Mouse (Mus musculus): ENCODE data around the gene Engase. TPM values are rescaled to one million over a fixed set of nuclear protein-coding genes. Genes with fewer than 3 reads are reported as not detected.

Gene Engase
- polyA plus RNA-seq, 1 experiment from 2014 or later: 9.4 TPM

DNA sequence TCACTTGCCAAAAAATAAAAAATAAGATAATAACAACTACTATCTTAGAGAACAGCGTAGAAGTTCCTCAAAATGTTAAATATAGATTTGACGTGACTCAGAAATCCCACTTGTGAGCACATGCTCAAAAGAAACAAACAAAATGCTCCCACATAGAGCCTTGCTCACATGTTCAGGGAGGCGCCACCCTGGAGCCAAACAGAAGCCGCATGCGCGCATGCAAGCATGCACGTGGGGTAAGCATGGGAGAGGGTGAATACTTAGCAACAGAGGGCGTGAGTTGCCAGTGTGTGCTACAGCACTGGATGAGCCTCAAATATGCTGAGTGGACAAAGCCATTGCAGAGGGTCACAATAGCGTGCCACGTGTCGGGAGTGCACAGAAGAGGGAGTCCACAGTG, 19.7 kb upstream of the Engase start:
- 85% methylated on average over 11 of the region's 11 CpGs for WGBS
- H3K4me3 ChIP-seq (replicated peaks): no peak overlapping the region
- no peaks in the 10 kb centered on the region for H3K9me3 ChIP-seq
- ATAC-seq (ENCODE audit: insufficient number of reproducible peaks, insufficient read depth, low FRiP score, low TSS enrichment, low read depth): no peak
- peaks cover 11% of the 10 kb centered on the region for H3K4me1 ChIP-seq (replicated peaks)
- H3K36me3 ChIP-seq: no peaks in the 10 kb centered on the region
- no peak overlapping the region for H3K9ac ChIP-seq (replicated peaks)
- H3K27me3 ChIP-seq: no peaks in the 10 kb centered on the region
- no peak overlapping the region for H3K27ac ChIP-seq
- H3K4me2 ChIP-seq: no peak overlapping the region

DNA sequence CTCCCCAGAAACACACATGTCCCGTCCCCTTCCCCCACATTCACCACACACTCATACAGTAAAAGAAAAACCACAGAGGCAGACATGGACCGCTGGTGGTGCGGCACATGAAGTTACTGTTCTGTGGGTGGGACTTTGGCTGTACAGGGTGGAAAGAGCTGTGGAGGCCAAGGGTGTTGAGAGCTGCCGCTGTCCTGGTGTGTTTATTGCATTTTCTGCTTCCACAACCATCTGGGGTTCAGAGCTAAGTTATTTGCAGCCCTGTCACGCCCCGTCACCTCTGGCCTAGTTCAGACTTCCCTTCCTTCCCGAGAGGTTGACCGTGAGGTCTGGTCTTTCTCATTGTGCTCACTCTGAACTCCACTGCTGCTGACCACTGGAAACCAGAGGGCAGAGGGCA, 17.6 kb upstream of the Engase start:
- Histone ChIP-seq H3K27me3 (no peaks in the 10 kb centered on the region), H3K9ac (replicated peaks) (0 out of 2 replicates have a peak overlapping the region, but pooled peaks have one; percentile 23), H3K36me3 (no peaks in the 10 kb centered on the region), H3K4me2 (peak overlapping the region; percentile 19; the same call in 1 of the 2 replicates), H3K4me1 (replicated peaks) (peaks cover 11% of the 10 kb centered on the region), H3K4me3 (replicated peaks) (no peak overlapping the region), H3K9me3 (no peaks in the 10 kb centered on the region), H3K27ac (no peak overlapping the region)
- 16% methylated on average over 8 of the region's 8 CpGs for WGBS
- ATAC-seq (ENCODE audit: insufficient number of reproducible peaks, insufficient read depth, low FRiP score, low TSS enrichment, low read depth): no peak

DNA sequence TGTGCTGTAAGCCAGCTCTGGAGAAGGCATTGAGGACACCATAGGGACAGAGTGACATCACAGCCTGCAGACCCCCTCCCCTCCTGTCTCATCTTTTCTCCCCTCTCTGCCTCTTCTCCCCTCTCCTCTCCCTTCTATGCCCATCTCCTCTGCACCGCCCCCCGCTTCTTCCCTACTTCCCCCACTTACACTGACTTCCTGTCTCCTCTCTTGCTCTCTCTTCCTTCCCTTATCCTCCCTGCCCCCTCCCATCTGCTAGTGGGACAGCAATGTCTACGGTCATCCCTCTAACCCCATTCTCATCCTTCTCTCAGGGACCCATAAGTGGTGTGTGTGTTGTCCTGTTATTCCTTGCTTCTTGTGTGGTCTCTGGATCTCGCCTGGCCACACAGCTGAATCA, 17.1 kb upstream of the Engase start:
- H3K27ac ChIP-seq: no peak overlapping the region
- H3K9me3 ChIP-seq: no peaks in the 10 kb centered on the region
- ATAC-seq (ENCODE audit: insufficient number of reproducible peaks, insufficient read depth, low FRiP score, low TSS enrichment, low read depth): no peak
- 80% methylated on average over 4 of the region's 4 CpGs for WGBS
- H3K4me1 ChIP-seq (replicated peaks): peaks cover 11% of the 10 kb centered on the region
- H3K27me3 ChIP-seq: no peaks in the 10 kb centered on the region
- H3K9ac ChIP-seq (replicated peaks): 0 out of 2 replicates have a peak overlapping the region, but pooled peaks have one; percentile 23
- no peaks in the 10 kb centered on the region for H3K36me3 ChIP-seq
- no peak overlapping the region for H3K4me3 ChIP-seq (replicated peaks)
- H3K4me2 ChIP-seq: peak overlapping the region; percentile 19; the same call in 1 of the 2 replicates

DNA sequence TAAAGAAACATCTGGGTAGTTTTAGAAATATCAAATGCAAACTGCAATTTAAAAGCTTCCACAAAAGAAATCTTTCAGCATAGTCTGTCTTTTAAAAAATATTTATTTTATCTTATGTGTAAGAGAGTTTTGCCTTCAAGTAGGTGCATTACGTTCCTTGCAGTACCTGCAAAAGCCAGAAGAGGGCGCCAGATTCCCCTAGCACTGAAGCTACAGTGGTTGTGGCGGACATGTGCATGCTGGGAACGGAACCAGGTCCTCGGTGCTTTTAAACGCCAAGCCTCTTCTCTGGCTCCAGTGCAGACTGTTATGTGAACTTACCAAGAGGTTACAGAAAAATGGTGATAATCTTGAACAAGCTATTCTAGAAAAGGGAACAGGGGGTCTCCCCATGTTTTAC, 16.3 kb upstream of the Engase start:
- no peak overlapping the region for H3K4me3 ChIP-seq (replicated peaks)
- no peaks in the 10 kb centered on the region for H3K27me3 ChIP-seq
- H3K9ac ChIP-seq (replicated peaks): no peak overlapping the region
- no peak for ATAC-seq (ENCODE audit: insufficient number of reproducible peaks, insufficient read depth, low FRiP score, low TSS enrichment, low read depth)
- 68% methylated on average over 6 of the region's 6 CpGs for WGBS
- H3K27ac ChIP-seq: no peak overlapping the region
- H3K9me3 ChIP-seq: no peaks in the 10 kb centered on the region
- peaks cover 11% of the 10 kb centered on the region for H3K4me1 ChIP-seq (replicated peaks)
- no peak overlapping the region for H3K4me2 ChIP-seq
- no peaks in the 10 kb centered on the region for H3K36me3 ChIP-seq

- Histone ChIP-seq H3K9ac (replicated peaks) (no peak overlapping the region), H3K4me2 (no peak overlapping the region), H3K9me3 (no peaks in the 10 kb centered on the region), H3K4me3 (replicated peaks) (no peak overlapping the region), H3K4me1 (replicated peaks) (peaks cover 14% of the 10 kb centered on the region), H3K27me3 (no peaks in the 10 kb centered on the region), H3K27ac (no peak overlapping the region), H3K36me3 (no peaks in the 10 kb centered on the region)
- 70% methylated on average over 11 of the region's 11 CpGs for WGBS
- no peak for ATAC-seq (ENCODE audit: insufficient number of reproducible peaks, insufficient read depth, low FRiP score, low TSS enrichment, low read depth)
Observed at GRCm38 (mm10) chr11:118467441-118468035, 9.1 kb upstream of the Engase start.

DNA sequence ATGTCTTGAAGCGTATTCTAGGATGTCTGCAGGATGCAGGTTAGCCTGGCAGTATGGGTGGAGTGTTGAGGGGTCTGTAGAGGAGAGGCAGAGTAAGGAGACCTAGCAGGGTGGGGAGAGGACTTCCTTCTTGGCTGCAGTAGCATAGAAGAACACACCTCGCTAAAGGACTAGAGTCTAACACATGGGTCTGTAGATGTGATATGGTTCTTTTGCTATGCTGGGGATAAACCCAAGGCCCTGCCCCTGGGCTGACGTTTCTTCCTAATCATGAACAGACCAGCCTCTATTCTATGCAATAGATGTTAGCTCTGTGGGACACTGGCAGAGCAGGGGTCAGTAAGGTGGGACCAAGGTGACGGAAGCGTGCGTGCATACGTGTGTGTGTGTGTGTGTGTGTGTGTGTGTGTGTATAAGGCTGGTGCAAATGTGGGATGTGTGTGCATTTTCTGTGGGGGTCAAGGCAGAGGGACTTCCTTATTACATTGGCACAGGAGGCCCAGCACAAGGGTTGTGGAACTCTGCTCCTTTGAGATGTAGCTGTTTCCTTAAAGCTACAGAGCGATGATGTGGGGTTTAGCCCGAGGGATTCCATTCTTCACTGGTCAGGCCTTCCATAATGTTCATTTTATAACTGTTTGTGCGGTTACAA, 7.0 kb upstream of the Engase start:
- Histone ChIP-seq H3K36me3 (no peaks in the 10 kb centered on the region), H3K4me3 (replicated peaks) (no peak overlapping the region), H3K4me1 (replicated peaks) (peaks cover 14% of the 10 kb centered on the region), H3K9ac (replicated peaks) (no peak overlapping the region), H3K27me3 (no peaks in the 10 kb centered on the region), H3K27ac (0 out of 2 replicates have a peak overlapping the region, but pooled peaks have one; percentile 23), H3K4me2 (no peak overlapping the region), H3K9me3 (no peaks in the 10 kb centered on the region)
- 75% methylated on average over 10 of the region's 10 CpGs for WGBS
- no peak for ATAC-seq (ENCODE audit: insufficient number of reproducible peaks, insufficient read depth, low FRiP score, low TSS enrichment, low read depth)

DNA sequence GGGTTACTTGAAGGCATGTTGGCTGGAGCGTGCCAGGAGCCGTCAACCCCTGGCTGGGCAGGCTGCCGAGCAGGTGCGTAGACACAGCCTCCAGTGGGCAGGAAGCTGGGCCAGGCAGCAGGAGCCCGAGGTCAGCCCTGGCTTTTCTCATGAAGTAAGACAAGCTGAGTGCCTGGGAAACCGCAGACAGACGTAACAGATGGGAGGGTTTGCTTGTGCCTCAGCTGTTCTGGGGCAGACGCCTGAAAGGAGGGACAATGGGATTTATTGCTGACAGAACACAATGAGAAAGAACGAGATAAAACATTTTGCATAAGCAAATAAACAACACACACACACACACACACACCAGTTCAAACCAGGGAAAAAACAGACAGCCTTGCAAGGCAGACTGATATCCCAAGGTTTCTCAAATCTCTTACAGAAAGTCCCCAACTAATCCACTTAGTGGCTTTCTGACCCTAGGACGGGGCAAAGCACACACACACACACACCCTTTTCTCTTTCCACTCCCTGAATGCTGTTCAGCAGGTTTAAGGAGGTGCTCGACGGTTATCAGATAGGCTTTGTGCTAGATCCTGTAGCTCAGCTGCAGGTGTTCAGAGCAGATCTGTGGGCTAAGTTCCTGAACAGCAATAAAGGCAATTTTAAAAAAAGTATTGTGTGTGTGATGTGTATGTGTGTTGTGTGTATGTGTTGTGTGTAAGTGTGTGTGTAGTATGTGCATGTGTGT, 6.2 kb upstream of the Engase start:
- no peak overlapping the region for H3K4me2 ChIP-seq
- no peaks in the 10 kb centered on the region for H3K9me3 ChIP-seq
- no peaks in the 10 kb centered on the region for H3K27me3 ChIP-seq
- no peaks in the 10 kb centered on the region for H3K36me3 ChIP-seq
- ATAC-seq (ENCODE audit: insufficient number of reproducible peaks, insufficient read depth, low FRiP score, low TSS enrichment, low read depth): no peak
- no peak overlapping the region for H3K4me3 ChIP-seq (replicated peaks)
- 29% methylated on average over 12 of the region's 12 CpGs for WGBS
- H3K27ac ChIP-seq: 0 out of 2 replicates have a peak overlapping the region, but pooled peaks have one; percentile 23
- peaks cover 19% of the 10 kb centered on the region for H3K4me1 ChIP-seq (replicated peaks)
- H3K9ac ChIP-seq (replicated peaks): no peak overlapping the region

DNA sequence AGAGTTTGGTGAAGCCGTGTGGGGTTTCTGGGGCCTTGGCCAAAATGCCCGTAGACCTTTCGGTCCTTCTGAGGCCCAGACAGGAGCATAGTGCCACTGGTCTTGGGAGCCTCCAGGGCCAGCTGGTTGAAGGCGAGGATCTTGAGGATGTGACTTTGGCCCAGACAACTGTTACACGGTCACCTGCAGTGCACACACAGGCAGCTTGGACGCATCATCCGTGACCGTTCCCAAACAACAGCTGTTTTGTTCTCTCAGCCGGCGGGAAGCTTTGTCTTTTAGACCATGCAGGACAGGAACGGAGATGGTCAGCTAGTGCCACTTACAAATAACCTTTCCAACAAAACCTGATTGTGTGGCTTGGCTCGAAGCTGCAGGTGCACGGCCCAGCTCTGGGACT, 5.0 kb upstream of the Engase start:
- H3K36me3 ChIP-seq: no peaks in the 10 kb centered on the region
- 87% methylated on average over 13 of the region's 13 CpGs for WGBS
- no peak for ATAC-seq (ENCODE audit: insufficient number of reproducible peaks, insufficient read depth, low FRiP score, low TSS enrichment, low read depth)
- H3K27ac ChIP-seq: no peak overlapping the region
- no peak overlapping the region for H3K4me3 ChIP-seq (replicated peaks)
- no peak overlapping the region for H3K4me2 ChIP-seq
- H3K9me3 ChIP-seq: no peaks in the 10 kb centered on the region
- H3K27me3 ChIP-seq: no peaks in the 10 kb centered on the region
- H3K4me1 ChIP-seq (replicated peaks): peaks cover 27% of the 10 kb centered on the region
- no peak overlapping the region for H3K9ac ChIP-seq (replicated peaks)

- Histone ChIP-seq H3K9me3 (no peaks in the 10 kb centered on the region), H3K9ac (replicated peaks) (no peak overlapping the region), H3K27ac (no peak overlapping the region), H3K4me1 (replicated peaks) (peaks cover 36% of the 10 kb centered on the region), H3K4me3 (replicated peaks) (no peak overlapping the region), H3K36me3 (no peaks in the 10 kb centered on the region), H3K27me3 (no peaks in the 10 kb centered on the region), H3K4me2 (no peak overlapping the region)
- WGBS: 70% methylated on average over 1 of the region's 1 CpGs
- ATAC-seq (ENCODE audit: insufficient number of reproducible peaks, insufficient read depth, low FRiP score, low TSS enrichment, low read depth): no peak
Observed at GRCm38 (mm10) chr11:118473161-118473560, 3.5 kb upstream of the Engase start.

DNA sequence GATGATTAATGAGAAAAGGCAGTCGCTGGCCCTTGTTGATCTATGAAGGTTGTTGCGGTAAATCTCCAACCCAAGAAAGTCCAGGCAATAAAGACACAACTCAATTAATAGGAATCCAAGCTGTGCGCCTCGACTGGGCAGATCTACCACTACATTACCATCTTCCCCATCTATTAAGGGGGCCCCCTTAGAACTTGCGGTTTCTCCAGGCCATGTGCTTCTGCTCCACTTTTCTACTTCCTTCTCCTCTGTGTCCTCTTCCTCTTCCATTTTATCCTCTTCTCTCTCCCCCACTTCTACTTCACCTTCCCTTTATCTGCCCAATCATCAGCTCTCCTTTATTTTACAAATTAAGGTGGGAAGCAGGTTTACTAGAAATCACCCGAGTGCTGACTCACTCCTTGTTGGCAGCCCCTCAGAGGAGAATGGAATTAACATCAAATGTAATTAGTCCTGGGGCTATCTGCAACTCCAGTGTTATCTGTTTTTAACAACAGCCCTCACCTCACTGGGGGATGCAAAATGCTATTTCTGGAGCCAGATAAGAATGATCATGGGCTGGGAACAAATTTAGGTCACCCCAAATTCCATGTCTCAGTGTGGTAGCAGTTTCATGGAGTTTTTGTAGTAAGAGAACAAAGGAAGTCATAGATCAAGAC, 2.7 kb upstream of the Engase start:
- H3K9me3 ChIP-seq: no peaks in the 10 kb centered on the region
- no peak overlapping the region for H3K4me2 ChIP-seq
- H3K4me1 ChIP-seq (replicated peaks): peaks cover 36% of the 10 kb centered on the region
- no peak overlapping the region for H3K9ac ChIP-seq (replicated peaks)
- peaks cover under 1% of the 10 kb centered on the region; the same call in 1 of the 2 replicates for H3K36me3 ChIP-seq
- ATAC-seq (ENCODE audit: insufficient number of reproducible peaks, insufficient read depth, low FRiP score, low TSS enrichment, low read depth): no peak
- no peak overlapping the region for H3K27ac ChIP-seq
- no peaks in the 10 kb centered on the region for H3K27me3 ChIP-seq
- no peak overlapping the region for H3K4me3 ChIP-seq (replicated peaks)
- 74% methylated on average over 6 of the region's 6 CpGs for WGBS

- 48% methylated on average over 7 of the region's 7 CpGs for WGBS
- peaks cover 27% of the 10 kb centered on the region for H3K4me1 ChIP-seq (replicated peaks)
- no peak for ATAC-seq (ENCODE audit: insufficient number of reproducible peaks, insufficient read depth, low FRiP score, low TSS enrichment, low read depth)
- no peaks in the 10 kb centered on the region for H3K9me3 ChIP-seq
- no peak overlapping the region for H3K9ac ChIP-seq (replicated peaks)
- H3K36me3 ChIP-seq: peaks cover 11% of the 10 kb centered on the region
- no peak overlapping the region for H3K27ac ChIP-seq
- H3K27me3 ChIP-seq: no peaks in the 10 kb centered on the region
- H3K4me2 ChIP-seq: peak overlapping the region; percentile 81; the same call in 1 of the 2 replicates
- no peak overlapping the region for H3K4me3 ChIP-seq (replicated peaks)
Observed at GRCm38 (mm10) chr11:118475496-118476083, 1.0 kb upstream of the Engase start.

Data from limb, embryonic 12.5 days (tissue).